Mouse (Mus musculus): ENCODE measurements around the gene Bcl2l13.

- no peak for TF ChIP-seq CTCF (IDR thresholded peaks at IDR 0.05; ENCODE audit: control insufficient read depth, insufficient read depth, insufficient replicate concordance, low read depth, low read length)
- no peak for TF ChIP-seq POLR2A (IDR thresholded peaks at IDR 0.05; ENCODE audit: control insufficient read depth, low read depth, low read length)
These were observed 24.1 kb downstream of the Bcl2l13 start for GRCm38 (mm10) chr6:120860079-120860478.
